Mouse (Mus musculus) heart, embryonic 16.5 days (tissue): ENCODE data around the gene Evi5. TPM values are rescaled to one million over a fixed set of nuclear protein-coding genes. Genes with fewer than 3 reads are reported as not detected.

Source experiments
- ATAC-seq: fragments of 200-750 bp; cut with Nextera tagmentation; replicated peaks from 2 replicates; pipeline ENCODE4 v1.8.0; 2017; ENCODE audit warnings: moderate number of reproducible peaks; ENCODE audit not compliant: insufficient read depth, low FRiP score; ENCODE audit errors: extremely low read depth
- H3K27ac ChIP-seq: fragments of 300-500 bp; sonication (generic); 2 replicates; pipeline ENCODE4 v1.5.1; 2014; ENCODE audit warnings: mild to moderate bottlenecking, low read length, control low read depth, moderate library complexity
- H3K27me3 ChIP-seq: fragments of 300-500 bp; sonication (generic); 2 replicates; pipeline ENCODE4 v1.6.1; 2014; ENCODE audit warnings: low read length, mixed read lengths; ENCODE audit not compliant: control insufficient read depth, insufficient read depth
- H3K36me3 ChIP-seq: fragments of 300-500 bp; sonication (generic); 2 replicates; pipeline ENCODE4 v1.6.1; 2014; ENCODE audit not compliant: control insufficient read depth, insufficient read depth
- H3K4me1 ChIP-seq: fragments of 300-500 bp; sonication (generic); 2 replicates; pipeline ENCODE4 v1.6.1; 2014; ENCODE audit warnings: low read length, mixed read lengths; ENCODE audit not compliant: control insufficient read depth, insufficient read depth
- H3K4me2 ChIP-seq: fragments of 300-500 bp; sonication (generic); 2 replicates; pipeline ENCODE4 v1.6.1; 2014; ENCODE audit warnings: low read depth, mild to moderate bottlenecking, control low read depth, low read length
- H3K4me3 ChIP-seq: fragments of 300-500 bp; sonication (generic); 2 replicates; pipeline ENCODE4 v1.5.1; 2014; ENCODE audit warnings: mild to moderate bottlenecking, control low read depth, low read length
- H3K9ac ChIP-seq: fragments of 300-500 bp; sonication (generic); 2 replicates; pipeline ENCODE4 v1.6.1; 2014; ENCODE audit warnings: low read length, control low read depth
- H3K9me3 ChIP-seq: fragments of 300-500 bp; sonication (generic); replicated peaks from 2 replicates; pipeline ENCODE4 v1.6.1; 2016; ENCODE audit warnings: low read length; ENCODE audit not compliant: control insufficient read depth
- WGBS: fragments of 180-500 bp; shearing (Covaris S2); extraction: QIAGEN DNeasy Blood & Tissue Kit; methylation state at CpG from one replicate; pipeline ENCODE4 v1.1.7; 2014; 5-methylcytosine and 5-hydroxymethylcytosine counted together
- polyA plus RNA-seq: library from polyadenylated mRNA; unstranded; fragments of >200 nt; fragmentation: Nextera tagmentation; extraction: Ambion mirVana; gene quantifications from 2 replicates; pipeline ENCODE4 v1.2.1, GENCODE M21; 2015

Evi5 gene
- polyA plus RNA-seq, 1 experiment from 2014 or later: 41.0 TPM

GRCm38 (mm10) chr5:107759121-107759520, 115.8 kb downstream of the Evi5 start:
- ATAC-seq: 0 out of 2 replicates have a peak, but pooled peaks have one; percentile 10

GRCm38 (mm10) chr5:107756072-107756471, 118.8 kb downstream of the Evi5 start:
- H3K27ac ChIP-seq: no peak overlapping the region
- H3K27me3 ChIP-seq: no peaks in the 10 kb centered on the region
- no peak for ATAC-seq
- H3K9ac ChIP-seq: no peak overlapping the region
- 0 out of 2 replicates have a peak, but pooled peaks cover 4% of the 10 kb centered on the region for H3K36me3 ChIP-seq
- H3K9me3 ChIP-seq: no peaks in the 10 kb centered on the region
- peaks cover 7% of the 10 kb centered on the region; the same call in 1 of the 2 replicates for H3K4me1 ChIP-seq
- 72% methylated on average over 2 of the region's 2 CpGs for WGBS
- H3K4me2 ChIP-seq: no peak overlapping the region
- no peak overlapping the region for H3K4me3 ChIP-seq

More at GRCm38 (mm10) chr5:107759121-107759520, 115.8 kb downstream of the Evi5 start:
- Histone ChIP-seq H3K4me3 (no peak overlapping the region), H3K4me1 (peaks cover 7% of the 10 kb centered on the region; the same call in 1 of the 2 replicates), H3K9ac (no peak overlapping the region), H3K4me2 (no peak overlapping the region), H3K9me3 (no peaks in the 10 kb centered on the region), H3K27ac (peak overlapping the region; percentile 16; the same call in 1 of the 2 replicates), H3K27me3 (no peaks in the 10 kb centered on the region), H3K36me3 (peaks cover 2% of the 10 kb centered on the region; the same call in 1 of the 2 replicates)
- WGBS: 18% methylated on average over 5 of the region's 5 CpGs

- Histone ChIP-seq H3K9ac (no peak overlapping the region), H3K27me3 (no peaks in the 10 kb centered on the region), H3K4me1 (peaks cover 10% of the 10 kb centered on the region; the same call in 1 of the 2 replicates), H3K27ac (no peak overlapping the region), H3K4me3 (no peak overlapping the region), H3K9me3 (no peaks in the 10 kb centered on the region), H3K36me3 (0 out of 2 replicates have a peak, but pooled peaks cover 4% of the 10 kb centered on the region), H3K4me2 (no peak overlapping the region)
- no peak for ATAC-seq
- 86% methylated on average over 1 of the region's 1 CpGs for WGBS
Measured at GRCm38 (mm10) chr5:107754740-107755139, 120.2 kb downstream of the Evi5 start.

- Histone ChIP-seq H3K4me3 (no peak overlapping the region), H3K27ac (no peak overlapping the region), H3K9ac (no peak overlapping the region), H3K9me3 (no peaks in the 10 kb centered on the region), H3K4me2 (no peak overlapping the region), H3K27me3 (no peaks in the 10 kb centered on the region), H3K36me3 (0 out of 2 replicates have a peak, but pooled peaks cover 4% of the 10 kb centered on the region), H3K4me1 (peaks cover 6% of the 10 kb centered on the region; the same call in 1 of the 2 replicates)
- WGBS: 93% methylated on average over 7 of the region's 7 CpGs
- no peak for ATAC-seq
Measured at GRCm38 (mm10) chr5:107753656-107754055, 121.3 kb downstream of the Evi5 start.

- Histone ChIP-seq H3K27me3 (no peaks in the 10 kb centered on the region), H3K4me1 (0 out of 2 replicates have a peak, but pooled peaks cover 3% of the 10 kb centered on the region), H3K9me3 (no peaks in the 10 kb centered on the region), H3K9ac (no peak overlapping the region), H3K36me3 (peaks cover 4% of the 10 kb centered on the region; the same call in 1 of the 2 replicates), H3K4me2 (no peak overlapping the region), H3K27ac (no peak overlapping the region), H3K4me3 (no peak overlapping the region)
- 49% methylated on average over 9 of the region's 9 CpGs for WGBS
- no peak for ATAC-seq
Measured at GRCm38 (mm10) chr5:107749229-107749916, 125.5 kb downstream of the Evi5 start.

GRCm38 (mm10) chr5:107739023-107739422, 135.9 kb downstream of the Evi5 start:
- no peaks in the 10 kb centered on the region for H3K4me1 ChIP-seq
- H3K4me3 ChIP-seq: no peak overlapping the region
- no peak overlapping the region for H3K9ac ChIP-seq
- no peaks in the 10 kb centered on the region for H3K27me3 ChIP-seq
- 89% methylated on average over 5 of the region's 5 CpGs for WGBS
- ATAC-seq: peak; percentile 55; the same call in 1 of the 2 replicates
- no peak overlapping the region for H3K4me2 ChIP-seq
- no peaks in the 10 kb centered on the region for H3K36me3 ChIP-seq
- H3K9me3 ChIP-seq: peaks cover 2% of the 10 kb centered on the region; the same call in 1 of the 2 replicates
- H3K27ac ChIP-seq: peak overlapping the region; percentile 14; the same call in 1 of the 2 replicates

- peak overlapping the region; percentile 49; the same call in 1 of the 2 replicates for H3K27ac ChIP-seq
- no peaks in the 10 kb centered on the region for H3K36me3 ChIP-seq
- peaks cover 2% of the 10 kb centered on the region; the same call in 1 of the 2 replicates for H3K9me3 ChIP-seq
- ATAC-seq: 0 out of 2 replicates have a peak, but pooled peaks have one; percentile 18
- H3K4me2 ChIP-seq: no peak overlapping the region
- 78% methylated on average over 3 of the region's 3 CpGs for WGBS
- H3K27me3 ChIP-seq: no peaks in the 10 kb centered on the region
- H3K9ac ChIP-seq: no peak overlapping the region
- no peak overlapping the region for H3K4me3 ChIP-seq
- no peaks in the 10 kb centered on the region for H3K4me1 ChIP-seq
Measured at GRCm38 (mm10) chr5:107738296-107738695, 136.6 kb downstream of the Evi5 start.

- Histone ChIP-seq H3K4me2 (no peak overlapping the region), H3K4me1 (no peaks in the 10 kb centered on the region), H3K27ac (no peak overlapping the region), H3K9ac (no peak overlapping the region), H3K9me3 (peaks cover 2% of the 10 kb centered on the region; the same call in 1 of the 2 replicates), H3K4me3 (no peak overlapping the region), H3K36me3 (no peaks in the 10 kb centered on the region), H3K27me3 (no peaks in the 10 kb centered on the region)
- WGBS: 60% methylated on average over 5 of the region's 5 CpGs
- no peak for ATAC-seq
Measured at GRCm38 (mm10) chr5:107736171-107736570, 138.7 kb downstream of the Evi5 start.

GRCm38 (mm10) chr5:107731844-107732243, 143.1 kb downstream of the Evi5 start:
- Histone ChIP-seq H3K4me3 (no peak overlapping the region), H3K36me3 (no peaks in the 10 kb centered on the region)
- 27% methylated on average over 2 of the region's 2 CpGs for WGBS

More at GRCm38 (mm10) chr5:107731844-107732243, 143.1 kb downstream of the Evi5 start:
- H3K4me2 ChIP-seq: no peak overlapping the region
- H3K9ac ChIP-seq: no peak overlapping the region
- no peak overlapping the region for H3K27ac ChIP-seq
- peaks cover 26% of the 10 kb centered on the region for H3K27me3 ChIP-seq
- H3K4me1 ChIP-seq: peaks cover under 1% of the 10 kb centered on the region; the same call in 1 of the 2 replicates
- ATAC-seq: no peak
- H3K9me3 ChIP-seq: no peaks in the 10 kb centered on the region
